Mouse (Mus musculus): ENCODE data around the gene Senp1.

DNA sequence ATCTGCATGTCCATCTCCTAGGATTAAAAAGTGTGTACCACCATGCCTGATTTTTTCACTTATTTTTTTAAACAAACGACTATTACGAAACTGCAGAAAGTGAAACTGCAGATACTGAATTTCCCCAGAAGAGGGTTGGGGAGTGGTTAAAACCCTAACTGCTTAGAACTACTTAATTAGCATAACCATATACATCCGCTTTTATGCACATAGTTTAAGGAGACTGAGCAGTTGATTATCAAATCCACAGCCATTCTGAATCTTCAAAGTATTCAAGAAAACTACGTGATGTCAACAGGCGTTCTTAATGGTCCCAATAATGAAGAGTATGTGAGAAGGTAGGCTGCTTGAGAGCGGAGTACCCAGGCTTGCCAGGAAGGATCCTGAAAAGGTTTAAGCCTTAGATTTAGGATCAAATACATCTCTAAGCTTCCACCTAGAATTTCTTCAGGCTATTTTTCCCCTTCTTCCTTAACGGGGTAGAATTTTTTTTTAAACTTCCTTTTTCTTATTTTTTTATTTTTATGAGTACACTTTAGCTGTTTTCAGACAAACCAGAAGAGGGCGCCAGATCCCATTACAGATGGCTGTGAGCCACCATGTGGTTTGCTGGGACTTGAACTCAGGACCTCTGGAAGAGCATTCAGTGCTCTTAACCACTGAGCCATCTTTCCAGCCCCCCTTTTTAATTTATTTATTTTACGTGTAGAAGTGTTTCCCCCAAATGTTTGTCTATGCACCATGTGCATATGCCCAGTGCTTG lies 3.9 kb downstream of the Senp1 start:
- TF ChIP-seq CTCF (IDR thresholded peaks at IDR 0.05; ENCODE audit: borderline replicate concordance, insufficient read depth, low read depth, low read length) (peak; percentile 45; the same call in 1 of the 2 replicates), POLR2A (IDR thresholded peaks at IDR 0.05; ENCODE audit: borderline replicate concordance, insufficient read depth, low read length) (no peak)
